Mouse (Mus musculus) CH12.LX (cell line): ENCODE measurements around the gene Gm13889. TPM values are rescaled to one million over a fixed set of nuclear protein-coding genes. Genes with fewer than 3 reads are reported as not detected.

ENCODE experiments used
- DNase-seq: peaks from one replicate; pipeline ENCODE4 v3.0.0-alpha.2; 2013; ENCODE audit errors: extremely low read depth
- H3K27ac ChIP-seq: 2 replicates; pipeline ENCODE4 v1.5.1; 2012; ENCODE audit warnings: low read depth, mild to moderate bottlenecking, control low read depth, moderate library complexity; ENCODE audit not compliant: insufficient read depth
- H3K27me3 ChIP-seq: replicated peaks from 2 replicates; pipeline ENCODE3; 2012; ENCODE audit warnings: inconsistent platforms
- H3K36me3 ChIP-seq, 2 experiments: replicated peaks in 1 of 2; 2 replicates each; pipeline versions ENCODE3 to v1.6.1; 2012; ENCODE audit warnings: inconsistent platforms in 1 of 2, low read length in 1 of 2, mild to moderate bottlenecking in 1 of 2, mixed read lengths in 1 of 2, moderate library complexity in 1 of 2; ENCODE audit not compliant: control insufficient read depth in 1 of 2, insufficient read depth in 1 of 2
- H3K4me1 ChIP-seq, 2 experiments: 2 replicates each; pipeline ENCODE4 v1.6.1; 2012; ENCODE audit warnings: inconsistent platforms in 1 of 2, moderate library complexity in 1 of 2; ENCODE audit not compliant: insufficient read depth in 2 of 2, control insufficient read depth in 1 of 2
- H3K4me2 ChIP-seq: 2 replicates; pipeline ENCODE4 v1.6.1; 2012; ENCODE audit warnings: low read depth, mild to moderate bottlenecking, control low read depth; ENCODE audit not compliant: poor library complexity, insufficient read depth, severe bottlenecking
- H3K4me3 ChIP-seq, 3 experiments: fragments of 150-350 bp in 1 of 3; sonication (generic) in 1 of 3; replicated peaks in 1 of 3; 2 replicates each; pipeline versions ENCODE3 to v1.5.1; 2011 to 2012; ENCODE audit warnings: low read depth in 2 of 3, low read length in 2 of 3, mild to moderate bottlenecking in 2 of 3, moderate library complexity in 2 of 3, control low read depth in 1 of 3, improper control_type of control experiment in 1 of 3, inconsistent platforms in 1 of 3, mixed read lengths in 1 of 3; ENCODE audit not compliant: poor library complexity in 1 of 3
- H3K79me2 ChIP-seq: replicated peaks from 2 replicates; pipeline ENCODE4 v1.6.1; 2012; ENCODE audit warnings: mild to moderate bottlenecking, moderate library complexity; ENCODE audit not compliant: control insufficient read depth, poor library complexity, insufficient read depth, severe bottlenecking; ENCODE audit errors: extremely low read depth
- H3K9ac ChIP-seq: 2 replicates; pipeline ENCODE4 v1.6.1; 2012; ENCODE audit warnings: low read depth, mild to moderate bottlenecking, control low read depth, moderate library complexity; ENCODE audit not compliant: insufficient read depth
- H3K9me3 ChIP-seq: replicated peaks from 2 replicates; pipeline ENCODE3; 2012; ENCODE audit warnings: low read length, inconsistent platforms, mixed read lengths
- CHD2 ChIP-seq: IDR thresholded peaks from 2 replicates; pipeline ENCODE4 v1.6.1; 2011; ENCODE audit warnings: low read length, improper control_type of control experiment
- CTCF ChIP-seq, 2 experiments: IDR thresholded peaks in 1 of 2; conservative IDR thresholded peaks in 1 of 2; 2 replicates each; pipeline ENCODE4 v1.5.1; 2011 to 2012; ENCODE audit warnings: low read depth in 2 of 2, low read length in 2 of 2, improper control_type of control experiment in 1 of 2, inconsistent platforms in 1 of 2, mild to moderate bottlenecking in 1 of 2, moderate library complexity in 1 of 2
- ETS1 ChIP-seq: conservative IDR thresholded peaks from 2 replicates; pipeline ENCODE4 v1.6.1; 2012; ENCODE audit warnings: low read depth, mild to moderate bottlenecking, inconsistent platforms, low read length, improper control_type of control experiment, moderate library complexity
- IRF4 ChIP-seq: IDR thresholded peaks from 2 replicates; pipeline ENCODE4 v1.6.1; 2014; ENCODE audit warnings: low read depth, mild to moderate bottlenecking, inconsistent platforms, low read length, improper control_type of control experiment
- JUN ChIP-seq: IDR thresholded peaks from 2 replicates; pipeline ENCODE4 v1.6.1; 2011; ENCODE audit warnings: low read depth, mild to moderate bottlenecking, low read length, improper control_type of control experiment, moderate library complexity; ENCODE audit not compliant: insufficient read depth
- NRF1 ChIP-seq: IDR thresholded peaks from 2 replicates; pipeline ENCODE4 v1.6.1; 2014; ENCODE audit warnings: low read depth, mild to moderate bottlenecking, inconsistent platforms, low read length, improper control_type of control experiment, moderate library complexity
- POLR2A ChIP-seq: IDR thresholded peaks from 2 replicates; pipeline ENCODE4 v1.6.1; 2011; ENCODE audit warnings: low read depth, mild to moderate bottlenecking, improper control_type of control experiment, low read length
- SIN3A ChIP-seq: IDR thresholded peaks from 2 replicates; pipeline ENCODE4 v1.6.1; 2012; ENCODE audit warnings: low read length, improper control_type of control experiment, inconsistent platforms
- SMC3 ChIP-seq: IDR thresholded peaks from 2 replicates; pipeline ENCODE4 v1.6.1; 2011; ENCODE audit warnings: low read depth, low read length, improper control_type of control experiment
- ZKSCAN1 ChIP-seq: IDR thresholded peaks from 2 replicates; pipeline ENCODE4 v1.6.1; 2012; ENCODE audit warnings: low read depth, inconsistent platforms, low read length, improper control_type of control experiment, borderline replicate concordance
- ZMIZ1 ChIP-seq: IDR thresholded peaks from 2 replicates; pipeline ENCODE4 v1.6.1; 2012; ENCODE audit warnings: low read depth, mild to moderate bottlenecking, inconsistent platforms, low read length, improper control_type of control experiment
- dilution Hi-C: fragments of 300-500 bp; cut with MboI; formaldehyde crosslinking; loops from 2 replicates; pipeline ENCODE4 v1.14.3; 2020; ENCODE audit warnings: low sequenced_read_pairs; ENCODE audit not compliant: extremely low pct_unique_long_range_greater_than_20kb, extremely low pct_ligation_motif_present
- in situ Hi-C: fragments of 300-500 bp; cut with MboI; formaldehyde crosslinking; loops from 3 replicates; pipeline ENCODE4 v1.14.3; 2019; ENCODE audit warnings: low sequenced_read_pairs, low pct_ligation_motif_present, low pct_unique_long_range_greater_than_20kb, mixed read lengths
- polyA plus RNA-seq: library from polyadenylated mRNA; unstranded; fragments of >175 nt; gene quantifications from 2 replicates; pipeline ENCODE4 v1.2.1, GENCODE M21; 2012; ENCODE audit warnings: low read depth; ENCODE audit not compliant: insufficient read length
- total RNA-seq, 2 experiments: library from RNA; depleted of rRNA; stranded (reverse); fragments of 300-350 nt in 1 of 2; fragments of >200 nt in 1 of 2; gene quantifications; 2 replicates each; pipeline ENCODE4 v1.2.3; 2012 to 2014

Gene Gm13889
- total and polyA plus RNA-seq, 3 experiments, result not detected

DNA sequence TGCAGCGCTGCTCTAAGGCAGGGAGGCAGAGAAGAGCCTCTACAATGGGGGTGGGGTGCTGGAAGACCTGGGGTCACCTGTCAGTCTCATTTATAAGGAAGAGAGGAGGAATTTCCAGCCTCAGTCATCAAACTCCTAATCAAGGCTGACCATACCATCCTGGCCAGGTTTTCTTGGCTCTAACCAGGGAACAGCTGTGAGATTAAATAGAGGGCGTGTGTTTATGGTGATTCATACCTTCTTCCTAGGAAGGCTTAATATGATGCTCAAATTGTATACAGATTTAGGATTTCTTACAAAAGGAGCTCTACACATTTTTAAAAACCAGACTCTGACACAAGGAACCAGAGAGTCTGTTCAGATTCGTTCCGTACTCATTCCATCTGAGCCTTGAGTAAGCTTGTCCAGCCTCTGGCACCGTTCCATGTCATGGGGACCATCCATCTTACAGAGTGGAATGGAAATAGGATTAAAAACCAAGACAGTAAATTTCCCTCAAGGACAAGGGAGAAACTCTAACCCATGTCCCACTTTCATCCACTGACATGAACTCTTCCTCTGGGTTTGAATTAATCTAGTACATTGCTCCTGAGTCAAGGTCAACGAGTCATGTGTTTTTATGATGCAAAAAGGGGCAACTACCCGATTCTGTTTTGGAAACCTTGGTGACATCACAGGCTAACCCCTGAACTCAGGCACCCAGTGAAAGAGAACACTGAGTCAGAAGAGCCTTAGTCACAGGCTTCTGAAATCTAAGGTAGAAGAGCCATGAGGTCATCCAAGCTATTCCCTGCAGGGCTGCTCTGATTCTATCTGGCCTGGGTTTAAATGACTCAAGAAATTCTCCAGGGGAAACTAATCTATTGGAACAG is 22.5 kb upstream of the Gm13889 start:
- no peaks in the 10 kb centered on the region for H3K79me2 ChIP-seq
- no peaks in the 10 kb centered on the region for H3K27me3 ChIP-seq
- H3K4me1 ChIP-seq, result peaks cover 13 to 26% of the 10 kb centered on the region in 2 experiments
- in situ Hi-C loops, result no loop called here
- H3K9me3 ChIP-seq, result no peaks in the 10 kb centered on the region
- H3K4me3 ChIP-seq, result no peak overlapping the region
- H3K4me2 ChIP-seq, result no peak overlapping the region
- peak overlapping the region; percentile 19; the same call in 1 of the 2 replicates for H3K27ac ChIP-seq
- H3K9ac ChIP-seq, result no peak overlapping the region
- dilution Hi-C loops, result no loop called here
- DNase-seq, result peak; percentile 33
- peak; percentile 54 for TF ChIP-seq ETS1
- TF ChIP-seq SMC3, result no peak
- TF ChIP-seq, all 38 proteins: peak for 1
- H3K36me3 ChIP-seq, result peaks cover 22 to 66% of the 10 kb centered on the region in 2 experiments

DNA sequence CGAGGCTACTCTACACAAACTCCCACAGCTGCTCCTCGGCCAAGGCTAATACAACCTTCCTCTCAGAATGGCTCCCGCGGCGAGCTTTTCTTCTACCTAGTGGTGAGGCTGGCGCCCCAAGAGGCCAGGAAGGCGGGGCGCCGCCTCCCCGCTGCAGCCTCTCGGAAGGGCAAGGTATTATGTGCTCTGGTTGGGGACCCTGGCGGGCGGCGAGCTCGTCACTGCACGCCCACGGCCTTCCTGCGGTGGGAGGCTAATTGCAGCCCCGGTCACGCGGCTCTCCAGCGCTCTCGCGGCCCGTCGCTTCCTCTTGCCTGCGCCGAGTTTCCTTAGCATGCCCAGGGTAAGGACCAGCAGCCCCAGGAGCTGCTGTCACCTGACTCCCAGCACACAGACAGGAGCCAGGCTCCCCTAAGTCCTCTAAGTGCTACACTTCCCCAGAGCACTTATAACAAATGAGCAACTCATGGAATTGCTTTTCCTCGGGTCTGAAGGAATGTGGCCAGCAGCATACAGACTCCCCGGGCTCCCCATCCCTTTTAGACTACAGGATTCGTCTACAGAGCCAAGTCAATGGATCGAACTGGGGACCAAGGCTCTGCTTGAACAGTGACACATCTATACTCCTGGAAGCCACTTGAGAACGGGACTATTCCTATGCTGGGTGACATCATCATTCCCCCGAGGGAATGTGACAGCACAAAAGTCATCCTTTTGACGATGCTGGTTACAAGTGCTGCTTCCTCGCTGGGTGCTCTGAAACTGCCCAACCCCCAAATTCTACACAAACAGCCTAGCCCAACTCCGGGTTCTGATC is 19.6 kb upstream of the Gm13889 start:
- Histone ChIP-seq H3K9me3 (no peaks in the 10 kb centered on the region), H3K36me3 (peaks cover 11 to 38% of the 10 kb centered on the region in 2 experiments), H3K27ac (no peak overlapping the region), H3K4me1 (peaks cover 13 to 26% of the 10 kb centered on the region in 2 experiments), H3K27me3 (no peaks in the 10 kb centered on the region), H3K4me2 (peak overlapping the region; percentile 19; the same call in 1 of the 2 replicates), H3K9ac (no peak overlapping the region), H3K79me2 (no peaks in the 10 kb centered on the region), H3K4me3 (peak overlapping the region; percentile 16 to 35 (median 27))
- TF ChIP-seq SIN3A (no peak), ZKSCAN1 (no peak), CHD2 (no peak), IRF4 (no peak), ZMIZ1 (no peak), JUN (0 out of 2 replicates have a peak, but pooled peaks have one; percentile 7), ETS1 (peak; percentile 9; the same call in 1 of the 2 replicates), POLR2A (no peak), CTCF (conservative IDR thresholded peaks at IDR 0.05 in 1 of 2, IDR thresholded peaks at IDR 0.05 in 1 of 2; ENCODE audit: low read depth in 2 of 2, low read length in 2 of 2) (peak in 1 of 2 experiments; percentile 46; a peak in 2 of 4 replicates), NRF1 (no peak)
- dilution Hi-C loops (no loop called here), in situ Hi-C loops (no loop called here)
- DNase-seq, result peak; percentile 38
